Mouse (Mus musculus): Measurements from ENCODE around the gene Mrps26.
A peak's percentile ranks its signal among the peaks of the same experiment; 100 is the strongest.

The Mrps26 gene

DNA sequence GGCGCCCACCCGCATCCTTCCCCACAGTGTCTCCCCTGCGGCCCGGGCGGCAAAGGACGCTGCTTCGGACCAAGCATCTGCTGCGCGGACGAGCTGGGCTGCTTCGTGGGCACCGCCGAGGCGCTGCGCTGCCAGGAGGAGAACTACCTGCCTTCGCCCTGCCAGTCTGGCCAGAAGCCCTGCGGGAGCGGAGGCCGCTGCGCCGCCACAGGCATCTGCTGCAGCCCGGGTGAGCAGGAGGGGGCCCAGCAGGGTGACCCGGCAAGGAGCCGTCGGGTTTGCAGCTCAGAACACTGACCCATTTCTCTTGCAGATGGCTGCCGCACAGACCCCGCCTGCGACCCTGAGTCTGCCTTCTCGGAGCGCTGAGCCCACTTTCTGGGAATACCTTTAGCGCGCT lies 13.0 kb downstream of the Mrps26 start:
- DNase-seq, result peak; percentile 60 to 67

DNA sequence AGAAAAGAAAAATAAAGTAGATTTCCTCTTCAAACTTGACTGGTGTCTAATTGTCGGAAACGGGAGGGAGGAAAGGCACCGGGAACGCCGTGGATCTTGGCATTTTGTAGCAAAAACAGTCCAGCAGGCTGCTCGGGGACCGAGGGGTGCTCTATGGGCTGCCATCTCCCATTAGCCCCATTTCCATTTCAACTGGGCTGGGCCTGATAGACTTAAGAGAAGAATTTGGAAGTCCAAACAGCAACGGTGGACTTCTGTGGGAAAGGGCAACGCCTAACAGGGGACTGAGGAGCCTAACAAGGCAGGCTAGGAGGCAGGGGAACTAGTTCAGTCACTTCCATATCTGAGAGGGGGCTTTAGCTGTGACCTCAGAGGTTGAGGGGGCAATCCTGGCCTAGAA lies 13.5 kb downstream of the Mrps26 start:
- DNase-seq, result no peak

DNA sequence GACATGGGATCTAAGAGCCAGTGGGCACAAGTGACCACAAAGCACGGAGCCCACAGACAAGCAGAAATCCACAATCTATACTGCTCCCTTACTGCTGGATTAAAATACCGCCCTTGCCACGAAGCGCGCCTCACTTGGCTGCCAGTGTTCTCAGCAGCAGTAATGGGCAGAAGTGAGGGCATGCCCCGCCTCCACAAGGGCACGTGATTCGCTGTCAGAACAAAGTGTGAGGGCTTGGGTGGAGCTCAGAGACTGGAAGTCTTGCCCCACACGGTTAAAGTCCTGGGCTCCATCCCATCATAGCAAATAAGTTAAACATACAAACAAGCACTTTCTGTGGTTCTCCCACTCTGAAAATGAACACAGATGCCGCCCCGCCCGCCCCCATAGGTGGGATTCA lies 14.1 kb downstream of the Mrps26 start:
- DNase-seq, result peak in 1 of 2 experiments; percentile 46

DNA sequence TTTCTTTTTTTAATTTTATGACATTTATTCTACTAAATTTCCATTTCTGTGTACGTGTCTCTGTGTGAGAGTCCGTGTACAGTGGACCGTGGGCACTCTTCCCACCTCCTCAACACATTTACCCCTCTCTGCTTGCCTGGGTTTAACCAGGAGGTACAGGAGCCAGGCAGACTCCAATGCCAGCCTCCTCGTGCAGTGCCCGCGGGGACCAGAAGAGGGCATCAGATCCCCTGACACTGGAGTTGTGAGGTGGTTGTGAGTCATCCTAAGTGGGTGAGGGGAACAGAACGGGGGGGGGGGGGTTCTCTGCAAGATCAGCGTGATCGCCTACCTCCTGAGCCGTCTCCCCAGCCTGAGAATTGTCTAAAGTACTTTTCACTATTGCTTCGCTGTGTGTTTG lies 14.6 kb downstream of the Mrps26 start:
- peak; percentile 75 to 85 for DNase-seq

DNA sequence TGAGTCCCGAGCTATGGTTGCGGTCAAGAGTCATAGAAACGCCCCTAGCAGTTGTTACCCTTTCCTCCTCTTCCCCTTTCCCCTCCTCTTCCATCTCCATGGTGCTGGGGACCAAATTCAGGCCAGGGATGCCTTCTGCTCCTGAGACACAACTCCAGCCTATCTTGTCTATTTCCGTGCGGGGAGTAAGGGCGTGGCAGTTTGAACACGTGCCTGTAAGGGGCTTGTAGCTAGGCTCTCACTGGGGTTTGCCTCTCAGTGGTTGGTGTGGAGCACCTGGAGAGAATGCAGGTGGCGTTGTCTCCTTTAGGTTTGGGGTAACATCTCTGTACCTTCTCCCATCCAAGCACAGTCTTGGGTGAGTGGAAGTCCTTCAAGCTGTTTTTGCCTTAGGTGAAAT lies 16.2 kb downstream of the Mrps26 start:
- DNase-seq, result no peak

DNA sequence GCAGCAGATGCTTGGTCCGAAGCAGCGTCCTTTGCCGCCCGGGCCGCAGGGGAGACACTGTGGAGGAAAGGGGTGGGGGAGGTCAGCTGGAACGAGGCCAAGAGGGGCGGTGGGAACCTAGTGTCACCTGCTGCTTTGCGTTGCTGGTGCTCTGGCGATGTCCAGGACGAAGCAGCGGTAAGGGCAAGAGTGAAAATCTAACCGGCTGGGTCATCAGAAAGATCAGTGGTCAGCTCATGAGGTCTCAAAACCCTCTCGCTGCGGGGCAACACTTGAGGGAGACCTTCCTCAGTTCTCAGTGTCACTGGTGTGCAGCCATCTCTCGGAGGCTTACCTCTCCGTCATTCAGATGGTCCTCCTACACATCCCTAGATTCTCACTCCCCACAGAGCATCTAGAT lies 17.7 kb downstream of the Mrps26 start:
- no peak for DNase-seq

DNA sequence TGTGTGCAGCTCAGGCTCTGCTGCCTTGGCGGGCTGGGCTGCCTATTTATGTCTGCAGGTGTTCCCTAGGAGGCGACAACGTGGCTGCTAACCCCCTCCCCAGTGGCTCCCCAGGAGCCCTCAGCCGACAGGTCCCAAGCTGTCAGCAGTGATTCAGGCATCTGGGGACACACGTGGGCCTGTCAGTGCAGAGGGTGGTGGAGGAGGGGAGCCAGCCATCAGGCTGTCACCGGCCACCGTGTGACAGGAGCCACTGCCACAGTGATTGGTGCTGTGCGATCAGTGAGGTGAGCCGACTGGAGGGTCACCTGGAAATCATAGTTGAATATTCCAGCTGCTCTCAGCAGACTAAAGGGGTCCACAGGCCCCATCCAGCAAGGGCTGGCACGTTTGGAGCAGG lies 19.0 kb downstream of the Mrps26 start, which contains the start of gene Avp:
TSS of gene Avp (minus strand) at position 3 of the 400 bp plus-strand sequence.
- DNase-seq, result no peak

DNA sequence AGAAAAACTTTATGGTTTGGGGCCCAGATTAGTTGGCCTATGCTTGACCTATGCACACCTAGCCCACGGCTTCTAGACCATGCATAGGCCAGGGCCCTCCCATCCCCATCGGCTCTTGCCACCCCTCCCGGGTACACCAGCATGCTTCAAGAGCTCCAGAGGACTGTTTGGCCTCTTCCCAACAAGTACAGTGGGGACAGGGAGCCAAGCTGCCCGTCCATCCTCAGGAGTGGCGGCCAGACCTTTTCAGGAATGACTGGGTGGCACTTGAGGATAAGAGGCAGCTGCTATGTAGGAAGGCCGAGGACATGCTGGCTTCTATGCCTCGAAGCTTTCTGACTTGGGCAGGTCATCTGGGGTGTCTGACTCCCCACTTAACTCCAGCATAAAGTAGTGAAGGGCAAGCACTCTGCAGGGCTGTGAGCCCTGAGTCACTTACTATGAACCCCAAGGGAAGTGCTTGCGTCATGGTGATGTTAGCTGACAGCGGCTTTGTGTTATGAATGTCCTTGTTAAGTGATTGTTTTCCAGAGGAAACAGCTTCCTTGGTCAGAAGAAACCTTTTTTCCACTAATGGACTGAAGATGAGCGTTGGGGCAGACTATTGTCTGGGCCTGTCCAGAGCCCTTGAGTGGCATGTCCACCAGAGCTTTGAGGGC lies 20.5 kb downstream of the Mrps26 start:
- DNase-seq, result no peak

DNA sequence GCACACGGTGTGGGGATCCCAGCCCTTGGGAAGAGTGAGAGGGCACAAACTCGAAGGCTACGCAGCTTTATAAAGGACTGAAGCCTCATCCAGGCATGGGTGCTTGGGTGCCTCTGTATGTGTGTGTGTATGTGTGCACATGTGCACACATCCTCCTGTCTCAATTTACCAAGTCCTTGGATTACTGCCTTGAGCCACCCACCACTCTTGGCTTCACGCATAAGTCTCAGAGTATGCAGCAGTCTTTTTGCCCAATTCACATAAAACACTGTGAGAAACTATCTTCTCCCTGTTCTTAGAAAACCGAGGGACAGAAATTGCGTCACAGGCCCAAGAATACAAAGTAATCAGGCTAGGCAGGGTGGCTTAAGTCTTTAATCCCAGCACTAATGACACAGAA lies 22.5 kb downstream of the Mrps26 start:
- no peak for DNase-seq

DNA sequence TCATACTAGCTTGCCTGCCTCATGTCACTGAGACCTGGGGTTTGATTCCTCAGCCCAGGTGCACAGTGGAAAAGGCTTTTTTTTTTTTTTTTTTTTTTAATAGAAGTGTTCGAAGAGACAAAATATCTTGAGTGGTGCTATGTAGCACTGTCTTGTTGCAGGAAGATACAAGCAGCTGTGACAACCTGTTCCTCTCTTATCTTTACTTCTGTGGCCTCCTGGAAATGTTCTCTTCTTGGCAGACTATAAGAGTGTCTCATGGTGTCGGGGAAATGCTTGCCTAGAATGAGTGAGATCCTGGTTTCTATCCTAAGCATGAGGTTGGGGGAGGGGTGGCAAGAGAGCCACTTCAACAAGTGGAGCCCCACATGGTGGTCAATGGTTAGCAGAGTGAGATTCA lies 24.8 kb downstream of the Mrps26 start:
- no peak for DNase-seq

DNA sequence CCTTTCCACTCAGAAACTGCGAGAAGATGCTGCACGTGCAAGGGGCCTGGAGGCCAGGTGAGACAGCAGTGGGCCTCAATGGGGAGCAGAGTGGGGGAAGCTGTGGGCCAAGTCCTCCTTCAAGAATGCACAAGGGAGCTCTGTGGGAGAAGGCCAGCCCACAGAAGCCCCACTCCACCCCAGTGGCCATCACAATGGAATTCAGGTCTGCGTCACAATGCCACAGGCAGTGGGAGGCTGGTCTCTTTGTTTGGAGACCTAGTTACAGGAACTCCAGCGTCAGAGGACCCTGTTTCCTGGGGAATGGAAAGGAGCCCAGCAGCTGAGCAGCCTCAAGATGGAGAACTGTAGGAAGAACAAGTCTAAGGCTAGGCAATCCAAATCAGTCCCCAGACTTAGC lies 25.6 kb downstream of the Mrps26 start:
- DNase-seq, result no peak

DNA sequence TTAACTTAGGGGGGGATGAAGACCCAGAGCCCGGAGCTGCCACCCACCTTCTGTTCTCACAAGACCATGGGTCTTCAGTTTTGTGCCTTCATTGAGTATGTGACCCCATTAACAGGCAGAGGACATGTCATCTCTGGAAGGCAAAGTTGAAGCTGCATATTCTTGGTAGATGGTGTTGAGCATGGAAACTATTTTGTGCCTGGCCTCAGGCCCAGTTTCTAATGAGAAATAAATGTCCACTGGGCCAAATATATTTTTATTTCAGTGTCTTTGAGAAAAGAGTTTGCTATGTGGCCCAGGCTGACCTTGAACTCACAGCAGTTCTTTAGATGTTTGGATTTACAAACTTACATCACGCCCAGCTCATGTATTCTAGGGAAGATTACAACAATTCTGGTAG lies 26.2 kb downstream of the Mrps26 start:
- DNase-seq, result no peak

DNA sequence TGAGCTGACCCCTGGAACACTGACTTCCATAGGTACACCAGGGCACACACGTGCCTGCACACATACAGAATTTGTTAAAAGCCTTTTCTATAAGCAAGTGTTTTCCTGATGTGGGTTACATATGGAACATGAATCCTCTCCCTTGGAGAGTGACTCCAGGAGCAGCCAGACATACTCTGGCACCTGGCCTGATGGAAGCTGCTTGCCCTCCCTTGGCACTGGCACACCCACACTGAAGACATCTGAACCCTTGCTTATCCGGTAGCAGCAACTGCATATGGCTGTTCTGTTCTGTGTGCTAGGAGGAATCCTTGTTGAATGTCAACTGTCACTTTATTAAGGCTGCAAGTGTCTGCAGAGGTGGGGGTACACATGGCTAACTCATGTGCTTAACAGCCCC lies 27.5 kb downstream of the Mrps26 start:
- DNase-seq, result no peak

DNA sequence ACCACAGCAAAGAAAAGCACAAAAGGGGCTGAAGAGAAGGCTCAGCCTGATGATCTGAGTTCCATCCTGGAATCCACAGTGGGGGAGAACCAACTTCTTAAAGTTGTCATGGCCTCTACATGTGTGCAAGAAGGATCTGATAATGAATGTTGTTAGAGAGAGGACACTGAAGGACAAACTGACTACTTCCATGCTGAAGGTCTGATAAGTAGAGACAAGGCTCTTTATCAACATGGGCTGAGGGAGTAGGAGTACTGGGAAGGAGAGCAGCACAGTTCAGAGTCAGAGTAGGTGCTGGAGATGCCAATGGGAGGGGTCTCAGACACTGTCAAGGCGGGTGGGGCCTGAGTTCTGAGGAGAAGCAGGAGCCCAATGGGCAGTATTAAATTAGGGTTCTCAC lies 32.1 kb downstream of the Mrps26 start:
- DNase-seq, result no peak

DNA sequence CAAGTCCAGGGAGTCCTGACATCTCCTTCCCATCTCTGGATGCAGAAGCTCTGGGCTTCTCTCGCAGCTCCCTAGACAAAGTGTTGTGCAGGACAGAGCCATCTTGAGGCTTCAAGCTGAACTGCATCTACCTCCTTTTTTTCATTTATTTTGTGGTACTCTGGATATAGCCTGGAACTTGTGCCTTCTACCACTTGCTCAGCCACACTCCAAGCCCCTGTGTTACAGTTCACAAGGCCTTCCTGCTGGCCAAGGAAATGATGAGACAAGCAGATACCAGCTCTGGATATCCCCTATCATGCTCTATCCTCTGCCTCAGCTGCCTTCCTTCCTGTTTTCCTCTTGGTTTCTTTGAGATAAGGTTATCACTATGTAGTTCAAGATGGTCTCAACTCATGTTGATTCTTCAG lies 34.1 kb downstream of the Mrps26 start:
- peak; percentile 42 to 59 for DNase-seq

DNA sequence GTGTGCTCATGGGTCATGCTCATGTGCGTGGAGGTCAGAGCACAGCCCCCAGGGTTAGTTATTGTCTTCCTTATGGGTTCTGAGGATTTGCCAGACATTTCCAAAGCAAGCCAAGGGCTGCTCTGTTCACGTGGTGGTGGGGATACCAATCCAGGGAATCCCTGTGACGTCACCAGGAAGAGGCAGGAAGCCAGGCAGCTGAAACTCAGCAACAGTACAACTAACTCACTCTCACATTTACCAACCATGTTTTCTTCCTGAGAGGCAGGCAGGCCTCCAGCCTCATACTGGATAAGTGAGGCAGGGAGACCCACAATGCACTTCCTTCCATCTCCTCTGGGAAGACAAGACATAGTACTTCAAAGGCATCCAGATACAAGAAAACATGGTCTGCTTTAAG lies 34.9 kb downstream of the Mrps26 start:
- DNase-seq, result no peak

DNA sequence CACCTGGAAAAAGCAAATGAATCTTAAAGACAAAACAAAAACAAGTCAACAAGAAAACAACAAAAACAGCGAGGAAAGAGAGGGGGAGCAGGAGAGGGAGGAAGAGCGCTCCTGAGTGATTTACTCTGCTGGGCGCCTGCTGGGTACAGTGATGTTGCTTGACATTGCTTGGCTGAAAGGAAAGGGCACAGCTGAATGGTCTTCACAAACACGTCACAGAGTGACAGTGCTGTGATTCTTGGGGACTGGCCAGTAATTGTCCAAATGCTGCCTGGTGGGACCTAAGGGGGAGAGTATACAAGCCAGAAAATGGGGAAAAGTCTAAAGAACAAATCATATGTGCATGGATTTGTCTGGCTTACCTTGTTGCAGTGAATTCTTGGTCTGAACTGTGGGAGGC lies 38.7 kb downstream of the Mrps26 start:
- no peak for DNase-seq

DNA sequence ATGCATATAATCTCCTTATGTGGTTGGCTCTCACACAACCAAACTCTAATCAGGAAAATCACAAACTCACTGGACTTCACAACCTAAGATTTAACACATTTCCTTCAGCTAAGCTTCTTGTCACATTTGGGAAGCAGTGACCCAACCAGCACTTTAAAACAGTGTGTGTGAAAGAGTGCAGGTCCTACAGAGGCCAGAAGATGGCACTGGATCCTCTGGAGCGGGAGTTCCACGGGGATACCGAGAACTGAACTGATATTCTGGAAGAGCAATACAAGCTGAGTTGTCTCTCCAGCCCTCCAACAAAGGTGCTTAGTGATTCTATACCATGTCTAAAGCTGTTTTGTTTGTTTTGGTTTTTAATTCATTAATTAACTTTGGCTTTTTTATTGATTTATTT lies 49.5 kb downstream of the Mrps26 start:
- peak; percentile 37 to 67 for DNase-seq

Data from cerebellum, postnatal 25 days (tissue).